Mouse (Mus musculus) CD4-positive, CD25-positive, alpha-beta regulatory T cell, adult 4 months (primary cell): ENCODE data around the gene Anp32e. TPM values are rescaled to one million over a fixed set of nuclear protein-coding genes. Genes with fewer than 3 reads are reported as not detected.
A peak's percentile ranks its signal among the peaks of the same experiment; 100 is the strongest.
"Not testable (repeated sequence)": the region's sequence is repeated elsewhere in the genome, so short reads cannot be mapped to it uniquely, and the experiment has no call there.

ENCODE experiments used
- ATAC-seq: one replicate; pipeline ENCODE4 v1.8.0; 2017
- polyA plus RNA-seq, 2 experiments: library from polyadenylated mRNA; unstranded; fragments of 100-300 nt; shearing (Covaris generic); gene quantifications; one replicate each; pipeline ENCODE4 v1.2.1; 2017

Anp32e gene
- 100 to 1,000 TPM; 162 to 241 TPM for polyA plus RNA-seq

DNA sequence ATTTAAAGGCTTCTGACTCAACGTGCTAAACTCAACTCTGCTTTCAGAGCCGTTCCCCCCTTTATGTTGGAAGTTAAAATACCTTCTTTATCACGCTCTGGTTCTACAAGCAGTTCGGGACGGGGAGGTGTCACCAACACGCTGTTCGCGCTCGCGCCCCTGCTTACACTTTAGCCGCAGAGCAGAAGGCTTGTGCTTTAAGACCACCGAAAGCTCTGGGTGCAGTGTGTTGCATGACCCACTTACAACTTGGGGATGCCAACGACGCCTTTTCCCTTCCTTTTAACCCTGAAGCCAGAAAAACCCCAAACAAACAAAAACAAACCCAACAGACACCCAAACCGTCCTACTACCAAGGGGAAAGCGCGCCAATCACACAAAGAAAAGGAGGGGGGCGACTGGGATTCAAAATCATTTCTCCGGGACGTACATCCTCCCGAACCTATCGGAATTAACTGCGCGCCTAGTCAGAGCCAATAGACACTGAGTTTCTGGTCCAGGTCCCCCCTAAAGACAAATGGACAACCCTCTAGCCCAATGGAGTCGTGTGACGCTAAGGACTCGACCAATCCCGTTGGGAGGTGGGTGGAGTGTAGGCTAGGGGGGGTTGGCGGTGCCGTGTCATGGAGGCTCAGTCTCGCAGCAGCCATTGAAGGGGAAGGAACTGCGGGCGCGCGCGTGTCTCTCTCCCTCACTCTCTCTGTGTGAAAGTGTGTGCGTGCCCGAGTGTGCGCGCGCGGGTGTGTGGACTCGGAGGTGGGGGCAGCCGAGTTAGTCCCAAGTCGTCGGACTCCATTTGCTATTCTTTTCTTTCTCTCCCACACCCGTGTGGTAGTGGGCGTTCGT, at the start of gene Anp32e:
Anp32e (plus strand) TSS at position 589 of the 846 bp plus-strand sequence.
- peak; percentile 97 for ATAC-seq

DNA sequence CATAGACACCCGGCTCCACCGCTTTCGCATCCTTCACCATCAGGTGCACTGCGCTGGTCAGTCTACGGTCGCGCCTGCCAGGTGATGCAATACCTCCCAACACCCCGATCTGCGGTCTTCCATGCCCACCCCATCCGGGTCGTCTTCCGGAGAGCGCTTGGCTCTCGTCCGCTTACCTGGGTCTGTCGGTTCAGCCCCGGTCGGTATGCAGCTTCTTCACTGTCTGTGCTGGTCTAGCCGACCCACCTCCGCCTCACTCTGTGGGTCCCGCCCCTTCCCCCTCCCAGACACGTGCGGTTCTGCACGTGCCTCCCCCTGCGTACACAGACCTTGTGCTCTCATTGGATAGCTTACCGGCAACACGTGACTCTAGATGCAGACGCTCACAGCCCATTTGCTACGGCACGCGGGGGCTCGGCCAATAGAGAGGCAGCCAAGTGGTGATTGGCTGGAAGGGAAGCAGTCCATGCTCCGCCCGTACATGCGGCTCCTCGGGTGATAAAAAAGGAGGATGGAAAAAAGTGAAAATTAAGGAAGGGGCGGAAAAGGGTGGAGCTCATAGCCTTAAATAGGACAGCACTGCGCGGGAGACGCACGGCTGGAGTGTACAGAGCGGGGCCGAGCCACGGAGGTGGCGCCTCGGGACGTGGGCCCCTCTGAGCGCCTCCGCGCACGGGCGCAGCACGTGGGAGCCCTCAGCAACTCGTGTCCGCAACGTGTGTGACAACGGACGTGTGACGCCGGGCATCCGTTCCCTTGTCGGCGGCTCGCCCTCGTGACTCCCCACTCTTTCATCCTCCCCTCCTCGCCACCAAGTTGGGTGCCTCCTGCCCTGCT, 46.8 kb upstream of the Anp32e start, which contains the start of gene Ciart:
Ciart (minus strand) TSS at position 273 of the 837 bp plus-strand sequence.
- peak; percentile 86 for ATAC-seq

DNA sequence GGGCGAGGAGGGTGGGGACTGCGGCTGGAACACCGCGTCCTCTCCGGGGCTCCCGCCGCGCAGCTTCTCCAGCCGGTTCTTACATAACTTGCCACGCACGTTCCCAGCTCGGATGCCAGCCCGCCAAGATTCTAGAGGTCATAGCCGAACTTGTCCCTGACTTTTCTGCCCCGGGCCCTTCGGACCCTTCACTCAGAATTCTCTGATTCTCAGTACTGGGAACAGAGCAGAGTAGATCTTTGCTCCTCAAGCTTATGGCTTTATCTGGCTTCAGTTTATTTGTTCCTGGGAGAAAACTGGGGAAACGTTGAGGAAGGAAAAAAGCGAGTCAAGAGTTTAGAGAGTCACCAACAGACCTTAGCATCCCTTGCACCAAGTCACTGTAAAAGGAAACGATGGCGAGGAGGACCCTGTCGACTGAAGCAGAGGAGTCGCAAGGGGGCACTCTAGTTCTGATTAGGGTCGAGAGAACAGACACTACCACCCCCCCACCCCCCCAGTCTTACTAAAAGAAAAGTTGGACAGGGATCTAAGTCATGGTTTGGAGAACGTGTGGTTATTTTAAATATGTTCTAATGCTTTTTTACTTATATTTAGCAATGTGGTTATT, 46.1 kb upstream of the Anp32e start:
- no peak for ATAC-seq

DNA sequence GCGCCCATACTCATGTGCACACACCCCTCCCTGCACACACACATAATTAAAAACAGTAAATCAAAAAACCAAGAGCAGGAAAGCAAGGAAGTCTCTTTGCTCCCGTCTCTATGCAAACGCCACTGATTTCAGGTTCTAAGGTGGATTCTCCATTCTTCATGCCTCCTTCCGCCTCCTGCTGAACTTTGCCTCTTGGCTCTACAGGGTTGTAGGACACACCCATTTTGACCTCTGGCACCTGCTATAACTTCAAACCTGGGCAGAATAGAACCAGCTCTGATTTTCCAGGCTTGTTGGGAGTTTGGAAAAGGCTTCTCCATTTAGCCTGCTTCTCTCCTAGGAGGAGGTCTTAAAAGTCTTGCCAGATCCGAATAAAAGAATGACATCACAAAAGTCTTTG, 44.6 kb upstream of the Anp32e start:
- no peak for ATAC-seq

DNA sequence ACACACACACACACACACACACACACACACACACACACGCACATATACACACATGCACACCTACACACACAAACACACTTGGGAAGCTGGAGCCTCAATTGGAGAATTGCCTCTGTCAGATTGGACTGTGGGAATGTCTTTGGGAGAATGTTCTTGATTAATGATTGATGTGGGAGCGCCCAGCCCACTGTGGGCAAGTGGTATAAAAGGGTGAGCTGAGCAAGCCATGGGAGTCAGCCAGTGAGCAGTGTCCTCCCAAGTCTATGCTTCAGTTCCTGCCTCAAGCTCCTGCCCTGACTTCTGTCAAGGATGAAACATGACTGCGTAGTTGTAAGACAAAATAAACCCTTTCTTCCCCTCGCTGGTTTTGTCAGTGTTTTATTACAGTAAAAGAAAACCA, 41.5 kb upstream of the Anp32e start:
- no peak for ATAC-seq

DNA sequence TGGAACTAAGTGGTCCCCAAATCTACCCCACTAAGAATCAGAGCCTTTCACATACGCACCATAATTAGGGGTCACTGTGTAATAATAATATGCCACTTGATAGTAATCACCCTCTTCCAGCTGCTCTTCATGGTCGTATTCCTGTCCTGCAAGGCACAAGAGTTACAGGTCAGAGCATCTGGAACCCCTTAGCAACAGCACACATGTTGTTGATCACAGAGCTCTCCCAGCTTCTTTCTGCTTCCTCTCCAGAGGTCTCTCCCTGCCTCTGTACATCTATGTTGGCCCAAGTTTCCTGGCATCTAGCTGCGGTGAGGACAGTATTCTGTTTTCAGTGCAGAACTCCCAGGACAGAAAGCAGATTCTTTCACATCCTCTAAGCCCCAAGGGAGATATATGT, 39.4 kb upstream of the Anp32e start:
- ATAC-seq: no peak

DNA sequence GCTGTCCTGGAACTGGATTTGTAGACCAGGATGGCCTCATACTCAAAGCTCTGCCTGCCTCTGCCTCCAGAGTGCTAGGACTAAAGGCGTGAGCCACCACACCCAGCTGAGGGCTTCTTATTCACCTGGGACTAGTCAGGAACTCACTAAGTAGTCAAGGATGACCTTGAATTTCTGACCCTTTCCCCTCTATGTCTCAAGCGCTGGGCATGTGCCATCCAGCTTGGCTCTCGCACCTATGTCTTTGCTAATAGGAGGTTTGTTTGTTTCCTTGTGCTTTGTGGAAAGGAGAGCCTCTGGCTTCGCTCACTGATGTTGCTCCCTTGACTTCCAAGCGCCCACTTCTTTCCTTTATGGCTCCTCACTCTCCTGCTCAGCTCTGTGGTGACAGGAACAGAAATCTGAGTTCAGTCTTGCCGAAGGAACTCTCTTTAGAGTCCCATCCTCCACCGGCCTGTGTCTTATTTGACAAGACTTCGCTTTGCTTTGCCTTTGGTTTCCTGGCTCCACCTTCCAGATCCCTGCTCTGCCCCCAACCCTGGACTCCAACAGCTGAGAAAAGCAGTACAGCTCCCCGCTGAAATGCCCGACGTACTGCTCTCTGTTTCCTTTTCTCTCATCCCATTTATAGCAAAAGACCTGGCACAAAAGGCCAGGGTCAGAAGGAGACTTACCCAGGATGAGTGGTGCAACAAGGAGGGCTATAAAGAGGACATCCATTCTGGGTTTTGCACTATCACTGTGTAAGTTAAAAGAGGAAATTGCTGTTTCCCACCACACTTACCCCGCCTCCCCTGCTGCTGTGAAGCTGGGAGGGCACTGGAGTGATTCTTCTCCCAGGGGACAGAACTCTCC, 37.6 kb upstream of the Anp32e start, which contains the start of gene BC028528:
BC028528 (minus strand) TSS at position 795 of the 855 bp plus-strand sequence.
- no peak for ATAC-seq

DNA sequence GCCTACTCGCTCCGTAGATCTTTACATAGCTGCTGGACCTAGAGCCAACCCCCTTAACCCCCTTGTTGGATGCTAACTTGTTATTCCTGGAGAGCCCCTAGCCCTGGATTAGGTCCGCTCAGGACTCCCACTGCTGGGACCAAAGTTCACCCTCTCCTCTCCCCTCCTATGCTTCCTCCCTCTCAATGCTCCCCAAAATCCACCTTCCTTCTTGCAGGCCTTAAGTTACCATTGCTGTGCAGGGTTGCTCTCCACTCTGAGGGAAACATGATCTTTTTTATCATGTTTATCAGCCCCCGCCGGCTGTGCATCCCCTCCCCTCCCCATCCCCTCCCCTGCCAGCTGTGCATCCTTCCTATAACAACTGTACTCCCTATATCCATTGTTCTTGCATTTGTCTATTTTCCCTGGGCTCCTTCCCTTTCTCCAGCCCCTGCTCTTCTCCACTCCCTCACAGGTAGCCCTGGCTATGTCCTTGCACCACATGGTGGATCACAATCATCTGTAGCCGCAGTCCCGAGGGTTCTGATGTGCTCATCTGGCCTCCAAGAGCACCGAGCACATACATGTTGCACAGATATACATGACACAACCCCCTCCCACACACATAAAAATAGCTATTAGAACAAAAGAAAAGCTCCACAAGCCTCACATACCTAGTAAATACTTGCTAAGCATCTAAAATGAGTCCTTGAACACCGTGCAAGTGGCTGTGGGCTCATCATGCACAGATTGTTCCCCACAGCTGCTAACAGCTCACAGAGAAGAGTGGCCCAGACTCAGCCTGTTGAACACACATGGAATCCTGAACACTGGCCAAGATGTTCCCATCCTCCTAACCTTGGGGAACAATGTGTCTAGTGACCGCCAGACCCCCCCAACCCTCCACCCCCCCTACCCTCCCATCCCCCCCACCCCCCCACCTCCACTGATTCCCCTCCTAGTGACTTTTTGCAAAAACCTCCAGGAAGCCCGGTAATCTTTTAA, 36.7 kb upstream of the Anp32e start:
- no peak for ATAC-seq

DNA sequence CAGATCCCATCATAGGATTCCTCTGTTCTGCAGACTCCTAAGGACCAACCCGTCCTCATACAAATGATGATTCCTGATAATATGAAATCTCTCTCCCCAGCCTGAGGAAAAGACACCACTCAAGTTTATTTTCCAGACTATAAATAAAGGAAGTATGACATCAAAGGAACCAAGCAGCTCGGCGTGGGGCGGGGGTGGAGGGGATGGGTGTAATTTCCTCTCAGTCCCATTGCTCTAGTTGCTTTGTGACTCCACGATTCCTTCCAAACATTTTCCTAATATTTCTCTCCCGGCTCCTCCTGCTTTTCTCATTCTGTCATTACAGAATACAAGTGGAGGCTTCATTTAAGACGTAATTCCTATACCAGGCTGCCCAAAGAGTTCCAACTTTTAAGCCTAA, 35.9 kb upstream of the Anp32e start:
- ATAC-seq: no peak

DNA sequence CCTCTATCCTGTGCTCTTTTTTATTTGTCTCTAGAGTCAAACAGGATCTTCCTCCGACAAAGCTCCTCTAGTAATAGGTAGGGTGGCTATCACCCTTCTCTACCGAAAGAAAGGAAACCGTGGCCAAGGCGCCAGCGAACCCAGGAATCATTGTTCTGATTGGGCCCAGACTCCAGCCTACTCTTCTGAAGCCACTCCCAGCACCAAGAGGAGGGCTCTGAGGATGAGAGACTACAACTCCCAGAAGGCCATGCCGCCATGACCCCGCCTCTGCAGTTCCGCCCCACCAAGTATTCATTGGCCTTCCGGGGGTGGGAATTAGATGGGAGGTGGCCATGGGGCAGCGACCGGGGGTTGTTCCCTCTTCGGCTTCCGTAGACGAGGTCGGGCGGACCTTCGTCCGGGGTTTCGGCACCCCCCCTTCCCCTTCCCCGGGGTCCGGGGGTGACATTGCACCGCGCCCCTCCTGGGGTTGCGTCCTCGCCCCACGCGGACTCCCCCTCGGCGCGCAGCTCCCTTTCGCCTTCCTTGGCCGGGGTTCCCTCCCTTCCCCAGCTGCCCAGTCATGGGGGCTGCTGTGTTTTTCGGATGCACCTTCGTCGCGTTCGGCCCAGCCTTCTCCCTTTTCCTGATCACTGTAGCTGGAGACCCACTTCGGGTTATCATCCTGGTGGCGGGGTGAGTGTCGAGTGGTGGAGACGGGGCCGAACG, 35.3 kb upstream of the Anp32e start, which contains the start of gene Aph1a:
Aph1a (plus strand) TSS at position 364 of the 711 bp plus-strand sequence.
- peak; percentile 99 for ATAC-seq

DNA sequence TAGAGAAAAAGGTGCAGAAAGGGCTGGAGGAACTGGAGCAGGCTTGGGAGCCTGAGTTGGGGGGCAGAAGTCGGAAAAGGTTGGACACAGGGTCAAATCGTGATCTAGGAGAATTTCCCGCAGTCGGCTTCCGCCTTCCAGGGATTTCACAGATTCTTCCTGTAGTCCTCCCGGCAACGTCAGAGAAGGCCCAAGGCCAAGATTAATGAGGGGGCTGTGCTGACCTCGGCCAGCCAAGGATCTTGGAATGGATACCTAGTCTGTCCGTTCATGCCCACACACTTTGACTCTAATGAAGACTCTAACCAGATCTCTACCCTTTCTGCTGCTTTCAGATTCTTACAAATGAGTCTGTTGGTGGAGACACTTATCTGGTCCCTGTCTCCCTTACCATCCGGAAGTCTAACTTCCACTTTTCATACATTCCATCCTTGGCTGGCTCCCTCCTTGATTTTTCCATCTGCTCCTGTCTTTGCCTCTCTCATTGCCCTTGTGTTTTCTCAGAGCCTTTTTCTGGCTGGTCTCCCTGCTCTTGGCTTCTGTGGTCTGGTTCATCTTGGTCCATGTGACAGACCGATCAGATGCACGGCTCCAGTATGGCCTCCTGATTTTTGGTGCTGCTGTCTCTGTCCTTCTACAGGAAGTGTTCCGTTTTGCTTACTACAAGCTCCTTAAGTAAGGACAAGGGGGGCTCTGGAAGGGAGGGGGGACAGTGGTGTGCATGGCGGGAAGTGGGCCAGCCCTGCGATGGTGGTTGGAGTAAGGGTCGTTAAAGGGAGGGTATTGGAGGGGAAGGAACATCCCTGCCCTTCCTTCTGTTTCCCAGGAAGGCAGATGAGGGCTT, 34.5 kb upstream of the Anp32e start:
- peak; percentile 0 for ATAC-seq

DNA sequence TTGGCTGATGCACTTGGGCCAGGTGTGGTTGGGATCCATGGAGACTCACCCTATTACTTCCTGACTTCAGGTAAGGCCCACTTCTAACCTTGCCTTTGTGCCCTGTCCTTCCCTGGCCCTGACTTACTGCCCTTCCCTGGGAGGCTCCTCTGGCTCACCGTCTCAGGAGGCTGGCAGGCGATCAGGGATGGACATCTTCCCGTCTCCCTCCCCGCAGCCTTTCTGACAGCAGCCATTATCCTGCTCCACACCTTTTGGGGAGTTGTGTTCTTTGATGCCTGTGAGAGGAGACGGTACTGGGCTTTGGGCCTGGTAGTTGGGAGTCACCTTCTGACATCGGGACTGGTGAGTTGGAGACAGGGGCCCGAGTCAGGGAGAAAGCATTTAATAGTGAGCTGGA, 33.5 kb upstream of the Anp32e start:
- ATAC-seq: not testable (repeated sequence)

DNA sequence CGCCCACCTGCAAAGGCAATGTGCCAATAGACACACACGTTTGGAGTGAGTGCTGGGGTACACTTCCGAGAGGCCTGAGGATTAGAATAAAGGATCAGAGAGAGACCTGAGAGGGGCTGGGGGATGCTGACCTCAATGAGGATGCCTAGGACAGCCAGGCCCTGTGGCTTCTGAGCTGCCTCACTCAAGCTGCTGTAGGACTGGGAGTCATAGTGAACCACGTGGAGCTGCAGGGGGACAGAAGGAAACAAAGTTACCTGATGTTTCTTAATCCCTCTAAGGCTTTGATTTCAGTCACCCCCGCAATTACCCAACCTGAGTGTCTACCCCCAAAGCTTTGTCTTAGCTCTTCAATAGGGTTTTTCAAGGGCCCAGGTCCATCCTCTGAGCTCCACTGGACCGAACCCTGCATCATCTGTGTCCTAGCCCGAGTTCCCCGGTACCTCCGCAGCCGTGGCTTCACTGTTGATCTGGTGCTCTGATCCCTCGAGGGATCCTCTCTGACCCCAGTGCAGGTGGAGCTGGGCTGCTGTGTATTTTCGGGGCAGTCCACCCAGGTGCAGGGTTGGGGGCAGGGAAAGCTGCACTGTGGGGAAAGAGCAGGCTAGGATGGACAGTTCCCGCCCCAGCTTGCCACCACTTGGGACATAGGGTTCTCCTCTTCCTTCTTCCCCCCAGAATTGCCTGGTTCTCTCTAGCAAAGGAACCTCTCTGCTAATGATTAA, 29.1 kb upstream of the Anp32e start:
- no peak for ATAC-seq

DNA sequence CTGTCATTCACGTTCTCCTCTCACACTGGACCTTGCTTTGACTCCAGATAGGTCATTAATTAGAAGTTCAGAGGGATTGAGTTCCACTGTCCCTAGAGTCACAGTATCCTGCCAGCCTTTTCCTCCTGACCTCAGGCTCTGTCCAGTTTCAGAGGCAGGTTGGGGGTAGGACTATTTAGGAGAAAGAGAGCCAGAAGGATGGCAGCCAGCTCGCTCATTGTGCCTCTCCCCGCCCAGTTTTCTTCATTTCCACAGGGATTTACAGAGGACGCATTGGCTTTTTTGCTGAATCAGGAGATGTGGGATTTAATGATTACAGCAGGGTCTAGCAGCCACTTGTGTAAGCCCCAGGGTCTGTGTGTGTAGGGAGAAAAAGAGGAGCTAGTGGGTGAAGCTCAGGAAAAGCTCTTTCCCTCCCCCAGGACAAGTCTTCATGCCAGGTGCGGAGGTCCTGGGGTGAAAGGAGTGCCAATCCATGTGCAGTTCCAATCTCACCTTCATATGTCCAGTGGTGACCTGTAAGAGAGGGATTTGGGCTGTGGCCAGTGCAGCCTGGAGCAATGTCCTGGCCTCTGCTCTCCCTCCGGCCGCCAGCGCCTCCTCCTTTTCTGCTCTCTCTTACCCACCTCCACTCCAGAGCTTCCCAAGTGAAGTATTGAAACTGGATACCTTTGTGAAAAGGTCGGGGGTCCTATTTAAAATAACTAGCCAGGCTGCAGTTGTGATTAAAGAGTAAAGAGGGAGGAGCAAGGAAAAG, 27.3 kb upstream of the Anp32e start:
- ATAC-seq: no peak

DNA sequence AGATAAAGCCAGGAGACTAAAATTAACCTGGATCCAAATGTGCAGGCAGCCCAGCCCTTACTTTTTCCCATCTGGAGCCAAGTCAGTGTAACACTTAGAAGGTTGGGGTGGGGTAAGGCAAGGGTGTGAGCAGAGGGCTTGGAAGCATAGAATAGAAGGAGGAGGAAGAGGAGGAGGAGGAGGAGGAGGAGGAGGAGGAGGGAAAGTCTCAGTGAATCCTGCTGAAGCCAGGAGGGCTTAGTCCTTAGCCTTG, 26.7 kb upstream of the Anp32e start:
- ATAC-seq: no peak

DNA sequence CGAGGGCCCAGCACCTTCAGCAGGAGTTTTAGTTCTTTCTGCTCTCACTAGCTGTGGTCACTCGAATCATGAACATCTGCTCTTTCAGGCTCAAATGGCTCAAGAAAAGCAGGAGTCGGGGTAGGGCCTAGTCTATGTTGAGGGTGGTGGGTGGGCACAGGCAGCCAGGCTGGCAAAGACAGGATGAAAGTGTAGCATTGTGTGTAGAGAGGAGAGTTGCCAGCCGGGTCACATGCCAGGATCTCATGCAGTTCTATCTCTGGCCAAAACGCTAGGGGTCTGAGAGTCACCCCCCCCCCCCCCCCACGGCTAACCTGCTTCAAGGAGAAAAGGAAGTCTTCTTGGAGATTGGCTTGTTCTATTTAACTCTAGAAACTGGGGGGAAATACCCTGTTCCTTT, 26.4 kb upstream of the Anp32e start:
- no peak for ATAC-seq

DNA sequence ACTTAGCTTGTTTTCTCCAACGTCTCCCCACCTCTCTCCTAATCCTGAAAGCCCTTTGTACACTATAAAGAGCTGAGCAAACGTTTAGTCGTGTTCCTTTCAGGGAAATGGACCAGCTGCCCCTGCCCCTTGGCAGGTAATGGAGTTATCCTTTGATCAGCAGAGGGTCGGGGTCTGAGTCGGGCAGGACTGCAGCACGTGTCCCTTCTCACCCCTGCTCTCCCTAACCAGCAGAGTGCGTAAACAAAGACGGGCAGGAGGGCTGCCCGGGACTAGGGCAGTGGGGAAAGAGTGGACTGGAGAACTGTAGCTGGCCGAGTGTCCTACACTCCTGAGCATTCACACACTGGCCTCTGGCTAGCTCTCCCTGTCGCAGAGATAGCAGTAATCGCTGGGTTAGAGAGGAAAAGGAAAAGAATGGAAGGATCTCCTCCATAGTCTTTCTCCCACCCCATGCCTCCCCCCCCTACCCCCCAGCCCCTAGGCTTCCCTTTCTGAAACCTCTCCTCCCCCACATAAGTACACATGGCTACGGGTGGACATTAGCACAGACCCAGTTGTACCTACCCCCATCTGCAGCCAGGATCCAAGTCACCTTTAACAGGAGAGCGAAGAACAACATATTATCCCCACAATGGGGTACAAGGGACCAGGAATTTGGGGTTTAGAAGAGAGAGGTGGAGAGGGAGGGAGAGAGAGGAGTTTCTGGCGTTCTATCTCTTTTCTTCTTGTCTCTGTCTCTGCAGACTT, 25.1 kb upstream of the Anp32e start:
- no peak for ATAC-seq
